Mouse (Mus musculus): ENCODE results near the gene Gm49337. TPM values are rescaled to one million over a fixed set of nuclear protein-coding genes. Genes with fewer than 3 reads are reported as not detected.

Gm49337 gene
- not detected in 2 replicates for polyA plus RNA-seq (2012)

- no peak for TF ChIP-seq GATA1 (IDR thresholded peaks at IDR 0.05; ENCODE audit: low read length)
Measured at GRCm38 (mm10) chr4:116173072-116173471, at the start of gene Gm49337, which contains the start of gene 1700042G07Rik. TSS of gene Gm49337 (plus strand) at chr4:116173384. TSS of gene 1700042G07Rik (plus strand) at chr4:116173372.

GRCm38 (mm10) chr4:116123602-116124519 is 49.3 kb upstream of the Gm49337 start, which contains the start of the genes Rad54l and Pomgnt1:
TSS of gene Rad54l (minus strand) at chr4:116123690.
TSS of gene Pomgnt1 (plus strand) at chr4:116123840.
- no peak for TF ChIP-seq GATA1 (IDR thresholded peaks at IDR 0.05; ENCODE audit: low read length)

- TF ChIP-seq GATA1 (IDR thresholded peaks at IDR 0.05; ENCODE audit: low read length) = peak; percentile 93
Measured at GRCm38 (mm10) chr4:116125803-116126386, 47.3 kb upstream of the Gm49337 start.

- no peak for TF ChIP-seq GATA1 (IDR thresholded peaks at IDR 0.05; ENCODE audit: low read length)
Measured at GRCm38 (mm10) chr4:116127956-116128355, 45.2 kb upstream of the Gm49337 start.

- TF ChIP-seq GATA1 (IDR thresholded peaks at IDR 0.05; ENCODE audit: low read length) = no peak
Measured at GRCm38 (mm10) chr4:116133126-116133525, 40.1 kb upstream of the Gm49337 start.

- TF ChIP-seq GATA1 (IDR thresholded peaks at IDR 0.05; ENCODE audit: low read length) = no peak
Measured at GRCm38 (mm10) chr4:116134990-116135389, 38.2 kb upstream of the Gm49337 start.

- TF ChIP-seq GATA1 (IDR thresholded peaks at IDR 0.05; ENCODE audit: low read length) = no peak
Measured at GRCm38 (mm10) chr4:116137421-116137996, 35.7 kb upstream of the Gm49337 start.

GRCm38 (mm10) chr4:116140801-116141574 is 32.2 kb upstream of the Gm49337 start:
- no peak for TF ChIP-seq GATA1 (IDR thresholded peaks at IDR 0.05; ENCODE audit: low read length)

GRCm38 (mm10) chr4:116141736-116142135 is 31.4 kb upstream of the Gm49337 start:
- no peak for TF ChIP-seq GATA1 (IDR thresholded peaks at IDR 0.05; ENCODE audit: low read length)

GRCm38 (mm10) chr4:116142269-116142668 is 30.9 kb upstream of the Gm49337 start:
- TF ChIP-seq GATA1 (IDR thresholded peaks at IDR 0.05; ENCODE audit: low read length) = no peak

GRCm38 (mm10) chr4:116143317-116143811 is 29.8 kb upstream of the Gm49337 start:
- no peak for TF ChIP-seq GATA1 (IDR thresholded peaks at IDR 0.05; ENCODE audit: low read length)

GRCm38 (mm10) chr4:116143891-116144717 is 29.1 kb upstream of the Gm49337 start:
- TF ChIP-seq GATA1 (IDR thresholded peaks at IDR 0.05; ENCODE audit: low read length) = no peak

- no peak for TF ChIP-seq GATA1 (IDR thresholded peaks at IDR 0.05; ENCODE audit: low read length)
Measured at GRCm38 (mm10) chr4:116149812-116150155, 23.4 kb upstream of the Gm49337 start.

GRCm38 (mm10) chr4:116150156-116150861 is 22.9 kb upstream of the Gm49337 start:
- TF ChIP-seq GATA1 (IDR thresholded peaks at IDR 0.05; ENCODE audit: low read length) = no peak

All from G1E-ER4 (cell line).